Mouse (Mus musculus): ENCODE results near the gene Cep128. TPM values are rescaled to one million over a fixed set of nuclear protein-coding genes. Genes with fewer than 3 reads are reported as not detected.

Gene Cep128
- polyA plus RNA-seq, 1 experiment from 2014 or later, result 14.5 TPM

DNA sequence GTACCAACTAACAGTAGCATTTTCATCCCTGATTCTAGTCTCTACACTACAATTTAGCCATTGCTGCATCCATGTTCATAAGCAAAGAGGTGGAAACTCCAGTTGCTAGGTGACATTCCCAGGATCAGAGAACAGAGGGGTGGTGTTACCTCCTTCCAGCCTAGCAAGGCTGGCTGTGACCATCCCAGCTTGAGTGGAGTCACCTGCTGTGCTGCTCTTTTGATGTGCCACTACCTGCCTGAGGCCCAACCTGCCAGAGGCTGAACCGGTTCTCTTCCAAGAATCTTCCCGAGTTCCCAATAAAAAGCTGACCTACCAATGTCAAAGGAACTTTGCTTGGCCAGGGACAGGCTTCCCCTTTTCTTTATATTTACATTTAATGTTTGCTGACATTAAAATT is 408.8 kb downstream of the Cep128 start:
- ATAC-seq (replicated peaks; ENCODE audit: low FRiP score), result no peak
- WGBS, result 38% methylated on average over 2 of the region's 2 CpGs
- H3K4me2 ChIP-seq, result no peak overlapping the region

DNA sequence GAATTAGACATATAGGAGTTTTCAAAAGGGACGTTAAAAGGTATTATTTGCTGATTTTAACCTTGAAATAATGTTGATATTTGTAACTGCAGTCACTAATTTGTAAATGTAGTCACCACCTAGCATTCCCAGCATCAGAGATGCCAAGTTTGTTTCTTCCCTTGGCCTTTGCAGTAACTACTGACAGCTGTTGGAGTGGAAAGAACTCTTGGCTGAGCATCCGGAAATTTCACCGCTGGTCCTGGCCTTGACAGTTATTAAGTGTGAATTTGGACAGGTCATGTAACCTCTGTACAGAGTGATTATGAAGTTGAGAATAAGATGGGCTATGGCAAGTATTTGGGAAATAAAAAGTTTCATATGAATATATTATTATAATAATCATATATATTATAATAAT is 413.1 kb downstream of the Cep128 start:
- no peaks in the 10 kb centered on the region for H3K27me3 ChIP-seq (replicated peaks; ENCODE audit: control insufficient read depth, insufficient read depth, low read length)
- DNase-seq (ENCODE audit: low spot score) (no peak), ATAC-seq (replicated peaks; ENCODE audit: low FRiP score) (no peak)
- WGBS, result 81% methylated on average over 3 of the region's 3 CpGs
- H3K4me1 ChIP-seq (replicated peaks; ENCODE audit: control insufficient read depth, insufficient read depth, low read length), result no peaks in the 10 kb centered on the region
- H3K9me3 ChIP-seq (ENCODE audit: control insufficient read depth, low read length), result no peaks in the 10 kb centered on the region
- no peak overlapping the region for H3K4me2 ChIP-seq
- H3K4me3 ChIP-seq (ENCODE audit: low read depth, low read length), result no peak overlapping the region
- no peaks in the 10 kb centered on the region for H3K36me3 ChIP-seq (ENCODE audit: control insufficient read depth, insufficient read depth, low read length)
- no peak overlapping the region for H3K9ac ChIP-seq (ENCODE audit: low read depth, low read length)
- no peak overlapping the region for H3K27ac ChIP-seq (ENCODE audit: low read depth, low read length)

More for the DNA sequence above, 408.8 kb downstream of the Cep128 start:
- Histone ChIP-seq H3K4me3 (ENCODE audit: low read depth, low read length) (no peak overlapping the region), H3K27me3 (replicated peaks; ENCODE audit: control insufficient read depth, insufficient read depth, low read length) (no peaks in the 10 kb centered on the region), H3K27ac (ENCODE audit: low read depth, low read length) (no peak overlapping the region), H3K9me3 (ENCODE audit: control insufficient read depth, low read length) (no peaks in the 10 kb centered on the region), H3K36me3 (ENCODE audit: control insufficient read depth, insufficient read depth, low read length) (no peaks in the 10 kb centered on the region), H3K4me1 (replicated peaks; ENCODE audit: control insufficient read depth, insufficient read depth, low read length) (no peaks in the 10 kb centered on the region), H3K9ac (ENCODE audit: low read depth, low read length) (no peak overlapping the region)
- DNase-seq (ENCODE audit: low spot score), result no peak

DNA sequence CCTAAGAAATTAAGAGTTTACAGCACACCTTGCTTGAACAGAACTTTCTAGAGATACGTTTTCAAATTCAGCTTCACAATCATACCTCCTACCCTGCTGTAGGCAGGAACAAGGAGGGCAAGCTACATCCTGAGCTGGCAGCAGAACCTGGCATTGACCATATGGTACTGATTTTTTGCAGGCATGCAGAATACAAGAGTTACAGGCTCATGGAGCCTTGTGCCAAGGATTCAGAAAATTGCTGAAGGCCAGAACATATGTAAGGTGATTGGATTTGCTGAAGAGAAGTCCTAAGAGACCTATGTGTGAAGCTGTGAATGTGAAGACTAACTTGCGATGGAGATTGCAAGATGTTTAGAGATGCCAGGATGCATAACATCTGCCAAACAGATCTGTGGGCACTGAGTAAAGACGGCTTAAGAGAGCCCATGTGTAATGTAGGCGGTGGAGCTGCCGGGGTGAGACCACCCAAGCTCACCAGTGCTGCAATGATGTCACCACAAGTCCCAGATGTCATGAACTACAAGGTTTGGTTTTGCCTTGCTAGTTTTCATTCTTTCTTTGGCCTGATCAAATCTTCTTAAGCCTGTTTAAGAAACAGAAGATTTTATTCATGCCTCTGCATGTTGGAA is 422.7 kb downstream of the Cep128 start:
- H3K27ac ChIP-seq (ENCODE audit: low read depth, low read length), result no peak overlapping the region
- H3K4me2 ChIP-seq, result no peak overlapping the region
- no peak overlapping the region for H3K4me3 ChIP-seq (ENCODE audit: low read depth, low read length)
- H3K27me3 ChIP-seq (replicated peaks; ENCODE audit: control insufficient read depth, insufficient read depth, low read length), result no peaks in the 10 kb centered on the region
- 75% methylated on average over 5 of the region's 5 CpGs for WGBS
- DNase-seq (ENCODE audit: low spot score) (no peak), ATAC-seq (replicated peaks; ENCODE audit: low FRiP score) (no peak)
- no peaks in the 10 kb centered on the region for H3K36me3 ChIP-seq (ENCODE audit: control insufficient read depth, insufficient read depth, low read length)
- H3K4me1 ChIP-seq (replicated peaks; ENCODE audit: control insufficient read depth, insufficient read depth, low read length), result no peaks in the 10 kb centered on the region
- H3K9me3 ChIP-seq (ENCODE audit: control insufficient read depth, low read length), result no peaks in the 10 kb centered on the region
- no peak overlapping the region for H3K9ac ChIP-seq (ENCODE audit: low read depth, low read length)

DNA sequence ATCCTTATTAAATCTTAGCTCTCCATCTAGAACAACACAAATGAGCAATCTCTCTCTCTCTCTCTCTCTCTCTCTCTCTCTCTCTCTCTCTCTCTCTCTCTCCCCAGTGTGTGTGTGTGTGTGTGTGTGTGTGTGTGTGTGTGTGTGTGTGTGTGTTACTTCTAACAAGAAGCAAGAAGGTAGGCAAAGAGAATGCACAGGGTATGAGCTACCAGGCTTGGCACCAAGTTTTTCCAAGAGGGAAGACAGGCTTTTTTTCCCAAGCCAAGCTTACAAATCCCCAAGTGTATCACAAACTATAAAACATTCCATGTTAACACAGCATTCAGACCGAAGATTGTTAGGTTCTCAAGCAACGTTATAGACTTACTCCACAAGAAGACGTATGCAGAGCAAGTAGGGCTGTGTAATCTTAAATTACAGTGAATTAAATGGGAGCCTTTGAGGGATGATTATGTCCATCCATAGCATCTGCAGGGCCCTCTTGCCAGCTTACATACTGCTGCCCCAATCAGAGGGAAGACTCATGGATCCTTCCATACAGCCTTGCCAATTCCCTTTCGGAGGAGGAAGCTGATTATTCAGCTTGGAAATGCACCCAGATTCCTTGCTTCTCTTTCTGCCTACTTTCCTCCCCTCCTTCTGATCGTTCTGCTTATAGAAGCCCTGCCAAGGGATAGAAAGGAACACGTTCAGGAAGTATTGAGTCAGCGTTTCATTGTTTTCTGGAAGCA is 429.3 kb downstream of the Cep128 start:
- no peak overlapping the region for H3K4me2 ChIP-seq
- H3K4me3 ChIP-seq (ENCODE audit: low read depth, low read length), result no peak overlapping the region
- H3K9ac ChIP-seq (ENCODE audit: low read depth, low read length), result no peak overlapping the region
- DNase-seq (ENCODE audit: low spot score) (no peak), ATAC-seq (replicated peaks; ENCODE audit: low FRiP score) (no peak)
- H3K36me3 ChIP-seq (ENCODE audit: control insufficient read depth, insufficient read depth, low read length), result no peaks in the 10 kb centered on the region
- 77% methylated on average over 7 of the region's 7 CpGs for WGBS
- H3K9me3 ChIP-seq (ENCODE audit: control insufficient read depth, low read length), result no peaks in the 10 kb centered on the region
- no peaks in the 10 kb centered on the region for H3K4me1 ChIP-seq (replicated peaks; ENCODE audit: control insufficient read depth, insufficient read depth, low read length)
- H3K27ac ChIP-seq (ENCODE audit: low read depth, low read length), result no peak overlapping the region
- H3K27me3 ChIP-seq (replicated peaks; ENCODE audit: control insufficient read depth, insufficient read depth, low read length), result no peaks in the 10 kb centered on the region

Small RNAs within 50 kb of the gene (microRNA-seq; reads per million reads assigned to microRNA genes)
- not detected for gene Gm44370 (ENCODE audit: borderline number of aligned reads)

Other genes starting within 250 kb of the Cep128 start
- gene Tshr, start 154 bp upstream of the Cep128 start, polyA plus RNA-seq (2014; fragmentation: Nextera tagmentation; extraction: Ambion mirVana), result 0.04 and 0.13 TPM in 2 replicates
- gene Gtf2a1, start 206.1 kb upstream of the Cep128 start, polyA plus RNA-seq (2014; fragmentation: Nextera tagmentation; extraction: Ambion mirVana), result 28.9 and 32.2 TPM in 2 replicates

All from liver, embryonic 11.5 days (tissue).